Mouse (Mus musculus) liver, embryonic 11.5 days (tissue): Measurements from ENCODE around the gene Rpl3l. TPM values are rescaled to one million over a fixed set of nuclear protein-coding genes. Genes with fewer than 3 reads are reported as not detected.

Experiments
- ATAC-seq: fragments of 200-750 bp; cut with Nextera tagmentation; replicated peaks from 2 replicates; pipeline ENCODE4 v1.8.0; 2017; ENCODE audit warnings: moderate number of reproducible peaks, mild to moderate bottlenecking, moderate TSS enrichment, moderate library complexity; ENCODE audit not compliant: low FRiP score
- DNase-seq: peaks from one replicate; pipeline ENCODE4 v3.0.0-alpha.2; 2017; ENCODE audit warnings: low spot score
- H3K27ac ChIP-seq: fragments of 300-500 bp; sonication (generic); 2 replicates; pipeline ENCODE4 v1.5.1; 2014; ENCODE audit warnings: mild to moderate bottlenecking, low read depth, low read length, control low read depth
- H3K27me3 ChIP-seq: fragments of 300-500 bp; sonication (generic); replicated peaks from 2 replicates; pipeline ENCODE4 v1.6.1; 2014; ENCODE audit warnings: low read length, mixed read lengths; ENCODE audit not compliant: control insufficient read depth, insufficient read depth
- H3K36me3 ChIP-seq: fragments of 300-500 bp; sonication (generic); 2 replicates; pipeline ENCODE4 v1.6.1; 2014; ENCODE audit warnings: mild to moderate bottlenecking, low read length, moderate library complexity, mixed read lengths; ENCODE audit not compliant: control insufficient read depth, insufficient read depth
- H3K4me1 ChIP-seq: fragments of 300-500 bp; sonication (generic); replicated peaks from 2 replicates; pipeline ENCODE4 v1.6.1; 2014; ENCODE audit warnings: low read length, mixed read lengths; ENCODE audit not compliant: control insufficient read depth, insufficient read depth
- H3K4me2 ChIP-seq: fragments of 300-500 bp; sonication (generic); 2 replicates; pipeline ENCODE4 v1.6.1; 2014; ENCODE audit warnings: mild to moderate bottlenecking, control low read depth, moderate library complexity
- H3K4me3 ChIP-seq: fragments of 300-500 bp; sonication (generic); 2 replicates; pipeline ENCODE4 v1.5.1; 2014; ENCODE audit warnings: low read depth, low read length, control low read depth
- H3K9ac ChIP-seq: fragments of 300-500 bp; sonication (generic); 2 replicates; pipeline ENCODE4 v1.6.1; 2014; ENCODE audit warnings: low read depth, low read length, control low read depth
- H3K9me3 ChIP-seq: fragments of 300-500 bp; sonication (generic); 2 replicates; pipeline ENCODE4 v1.6.1; 2016; ENCODE audit warnings: low read length, inconsistent platforms, mixed read lengths; ENCODE audit not compliant: control insufficient read depth
- WGBS: fragments of 180-500 bp; shearing (Covaris S2); extraction: QIAGEN DNeasy Blood & Tissue Kit; methylation state at CpG from one replicate; pipeline ENCODE4 v1.1.7; 2014; 5-methylcytosine and 5-hydroxymethylcytosine counted together
- polyA plus RNA-seq: library from polyadenylated mRNA; unstranded; fragments of >200 nt; fragmentation: Nextera tagmentation; extraction: Ambion mirVana; gene quantifications from 2 replicates; pipeline ENCODE4 v1.2.1, GENCODE M21; 2014

The Rpl3l gene
- polyA plus RNA-seq, 1 experiment from 2014 or later = not detected

GRCm38 (mm10) chr17:24743896-24744295 lies 16.3 kb downstream of the Rpl3l start:
- Histone ChIP-seq H3K4me2 (no peak overlapping the region), H3K27ac (no peak overlapping the region), H3K4me3 (no peak overlapping the region), H3K9me3 (no peaks in the 10 kb centered on the region), H3K27me3 (no peaks in the 10 kb centered on the region), H3K36me3 (no peaks in the 10 kb centered on the region), H3K4me1 (no peaks in the 10 kb centered on the region), H3K9ac (no peak overlapping the region)
- 72% methylated on average over 5 of the region's 5 CpGs for WGBS
- ATAC-seq (no peak), DNase-seq (no peak)

GRCm38 (mm10) chr17:24744381-24744780 lies 16.8 kb downstream of the Rpl3l start:
- no peaks in the 10 kb centered on the region for H3K9me3 ChIP-seq
- H3K9ac ChIP-seq = no peak overlapping the region
- H3K4me3 ChIP-seq = no peak overlapping the region
- no peak for ATAC-seq
- H3K4me2 ChIP-seq = no peak overlapping the region
- H3K36me3 ChIP-seq = no peaks in the 10 kb centered on the region
- H3K27me3 ChIP-seq = no peaks in the 10 kb centered on the region; the same call in 1 of the 2 replicates
- H3K4me1 ChIP-seq = no peaks in the 10 kb centered on the region
- 76% methylated on average over 3 of the region's 3 CpGs for WGBS
- no peak for DNase-seq
- H3K27ac ChIP-seq = no peak overlapping the region

- no peak overlapping the region for H3K9ac ChIP-seq
- ATAC-seq (peak; percentile 77), DNase-seq (peak; percentile 54)
- H3K4me1 ChIP-seq = no peaks in the 10 kb centered on the region
- no peaks in the 10 kb centered on the region for H3K36me3 ChIP-seq
- H3K4me2 ChIP-seq = no peak overlapping the region
- peaks cover 11% of the 10 kb centered on the region for H3K27me3 ChIP-seq
- no peak overlapping the region for H3K4me3 ChIP-seq
- no peak overlapping the region for H3K27ac ChIP-seq
- WGBS = 21% methylated on average over 7 of the region's 7 CpGs
- no peaks in the 10 kb centered on the region for H3K9me3 ChIP-seq
These were observed 18.2 kb downstream of the Rpl3l start for GRCm38 (mm10) chr17:24745526-24746497.

- H3K4me1 ChIP-seq = no peaks in the 10 kb centered on the region
- H3K4me3 ChIP-seq = no peak overlapping the region
- no peaks in the 10 kb centered on the region for H3K36me3 ChIP-seq
- ATAC-seq (no peak), DNase-seq (no peak)
- no peaks in the 10 kb centered on the region for H3K9me3 ChIP-seq
- H3K27ac ChIP-seq = no peak overlapping the region
- H3K9ac ChIP-seq = no peak overlapping the region
- no peak overlapping the region for H3K4me2 ChIP-seq
- WGBS = 39% methylated on average over 4 of the region's 4 CpGs
- H3K27me3 ChIP-seq = peaks cover 22% of the 10 kb centered on the region
These were observed 19.4 kb downstream of the Rpl3l start for GRCm38 (mm10) chr17:24746986-24747385.

- Histone ChIP-seq H3K9ac (no peak overlapping the region), H3K9me3 (no peaks in the 10 kb centered on the region), H3K4me2 (no peak overlapping the region), H3K36me3 (no peaks in the 10 kb centered on the region), H3K4me3 (no peak overlapping the region), H3K27ac (no peak overlapping the region), H3K4me1 (peaks cover 10% of the 10 kb centered on the region), H3K27me3 (peaks cover 66% of the 10 kb centered on the region)
- ATAC-seq (no peak), DNase-seq (no peak)
- WGBS = 16% methylated on average over 4 of the region's 4 CpGs
These were observed 23.9 kb downstream of the Rpl3l start for GRCm38 (mm10) chr17:24751528-24751927.

- no peaks in the 10 kb centered on the region for H3K36me3 ChIP-seq
- H3K4me2 ChIP-seq = peak within 1 kb of the TSS; percentile 96
- H3K4me3 ChIP-seq = peak within 1 kb of the TSS; percentile 61
- H3K9ac ChIP-seq = peak within 1 kb of the TSS; percentile 48; the same call in 1 of the 2 replicates
- peaks cover 10% of the 10 kb centered on the region for H3K4me1 ChIP-seq
- H3K9me3 ChIP-seq = no peaks in the 10 kb centered on the region
- DNase-seq (peak; percentile 73), ATAC-seq (peak; percentile 83)
- peaks cover 71% of the 10 kb centered on the region for H3K27me3 ChIP-seq
- 1% methylated on average over 72 of the region's 82 CpGs for WGBS
- no peak within 1 kb of the TSS for H3K27ac ChIP-seq
These were observed 25.1 kb downstream of the Rpl3l start, which contains the start of gene Hs3st6 for GRCm38 (mm10) chr17:24752415-24753394. Gene Hs3st6 (plus strand): TSS chr17:24752988.

- WGBS = 90% methylated on average over 1 of the region's 1 CpGs
- Histone ChIP-seq H3K9me3 (no peaks in the 10 kb centered on the region), H3K4me2 (no peak overlapping the region), H3K27me3 (peaks cover 51% of the 10 kb centered on the region), H3K9ac (no peak overlapping the region), H3K4me1 (peaks cover 7% of the 10 kb centered on the region), H3K36me3 (no peaks in the 10 kb centered on the region), H3K4me3 (no peak overlapping the region), H3K27ac (no peak overlapping the region)
- DNase-seq = no peak
- ATAC-seq = no peak
These were observed 29.8 kb downstream of the Rpl3l start for GRCm38 (mm10) chr17:24757394-24757793.

GRCm38 (mm10) chr17:24761121-24761520 lies 33.5 kb downstream of the Rpl3l start:
- 50% methylated on average over 5 of the region's 5 CpGs for WGBS
- no peak for ATAC-seq
- Histone ChIP-seq H3K4me3 (no peak overlapping the region), H3K4me2 (no peak overlapping the region), H3K9me3 (no peaks in the 10 kb centered on the region), H3K4me1 (no peaks in the 10 kb centered on the region), H3K9ac (no peak overlapping the region), H3K36me3 (no peaks in the 10 kb centered on the region), H3K27ac (no peak overlapping the region), H3K27me3 (peaks cover 20% of the 10 kb centered on the region)
- no peak for DNase-seq
